Mouse (Mus musculus) midbrain, embryonic 14.5 days (tissue): ENCODE data around the gene Asna1. TPM values are rescaled to one million over a fixed set of nuclear protein-coding genes. Genes with fewer than 3 reads are reported as not detected.
A peak's percentile ranks its signal among the peaks of the same experiment; 100 is the strongest.

Source experiments
- ATAC-seq: fragments of 200-750 bp; cut with Nextera tagmentation; 2 replicates; pipeline ENCODE4 v1.8.0; 2017; ENCODE audit warnings: moderate number of reproducible peaks, moderate library complexity; ENCODE audit not compliant: low FRiP score, low TSS enrichment
- DNase-seq: peaks from one replicate; pipeline ENCODE4 v3.0.0-alpha.2; 2015
- H3K27ac ChIP-seq: fragments of 300-500 bp; sonication (generic); replicated peaks from 2 replicates; pipeline ENCODE4 v1.5.1; 2014; ENCODE audit warnings: mild to moderate bottlenecking, low read depth, low read length, moderate library complexity
- H3K27me3 ChIP-seq: fragments of 300-500 bp; sonication (generic); 2 replicates; pipeline ENCODE4 v1.6.1; 2014; ENCODE audit warnings: low read length, control low read depth, mixed read lengths; ENCODE audit not compliant: control insufficient read depth, insufficient read depth
- H3K36me3 ChIP-seq: fragments of 300-500 bp; sonication (generic); 2 replicates; pipeline ENCODE4 v1.6.1; 2014; ENCODE audit warnings: low read length, control low read depth; ENCODE audit not compliant: control insufficient read depth, insufficient read depth
- H3K4me1 ChIP-seq: fragments of 300-500 bp; sonication (generic); 2 replicates; pipeline ENCODE4 v1.6.1; 2014; ENCODE audit warnings: mild to moderate bottlenecking, antibody characterized with exemption, low read length, control low read depth; ENCODE audit not compliant: control insufficient read depth, insufficient read depth
- H3K4me2 ChIP-seq: fragments of 300-500 bp; sonication (generic); 2 replicates; pipeline ENCODE4 v1.6.1; 2014; ENCODE audit warnings: mild to moderate bottlenecking, low read length, moderate library complexity
- H3K4me3 ChIP-seq: fragments of 300-500 bp; sonication (generic); replicated peaks from 2 replicates; pipeline ENCODE4 v1.5.1; 2014; ENCODE audit warnings: low read depth, low read length
- H3K9ac ChIP-seq: fragments of 300-500 bp; sonication (generic); replicated peaks from 2 replicates; pipeline ENCODE4 v1.6.1; 2014; ENCODE audit warnings: mild to moderate bottlenecking, low read length, moderate library complexity
- H3K9me3 ChIP-seq: fragments of 300-500 bp; sonication (generic); 2 replicates; pipeline ENCODE4 v1.6.1; 2016; ENCODE audit warnings: low read length, control low read depth, mixed read lengths; ENCODE audit not compliant: control insufficient read depth
- WGBS: fragments of 180-500 bp; shearing (Covaris S2); extraction: QIAGEN DNeasy Blood & Tissue Kit; methylation state at CpG from one replicate; pipeline ENCODE4 v1.1.7; 2014; 5-methylcytosine and 5-hydroxymethylcytosine counted together
- polyA plus RNA-seq: library from polyadenylated mRNA; unstranded; fragments of >200 nt; fragmentation: Nextera tagmentation; extraction: Ambion mirVana; gene quantifications from 2 replicates; pipeline ENCODE4 v1.2.1, GENCODE M21; 2014

Gene Asna1
- polyA plus RNA-seq, 1 experiment from 2014 or later: 130 TPM

- 2% methylated on average over 70 of the region's 70 CpGs for WGBS
- H3K27me3 ChIP-seq: peaks cover 18% of the 10 kb centered on the region
- 0 out of 2 replicates have a peak overlapping the region, but pooled peaks have one; percentile 13 for H3K27ac ChIP-seq
- ATAC-seq (no peak), DNase-seq (peak; percentile 68)
- H3K9ac ChIP-seq: peak overlapping the region; percentile 54
- H3K4me2 ChIP-seq: peak overlapping the region; percentile 99
- H3K4me3 ChIP-seq: peak overlapping the region; percentile 49
- peaks cover 23% of the 10 kb centered on the region for H3K36me3 ChIP-seq
- no peaks in the 10 kb centered on the region for H3K9me3 ChIP-seq
- peaks cover 56% of the 10 kb centered on the region for H3K4me1 ChIP-seq
Observed at GRCm38 (mm10) chr8:84977435-84978247, 47.4 kb downstream of the Asna1 start.

DNA sequence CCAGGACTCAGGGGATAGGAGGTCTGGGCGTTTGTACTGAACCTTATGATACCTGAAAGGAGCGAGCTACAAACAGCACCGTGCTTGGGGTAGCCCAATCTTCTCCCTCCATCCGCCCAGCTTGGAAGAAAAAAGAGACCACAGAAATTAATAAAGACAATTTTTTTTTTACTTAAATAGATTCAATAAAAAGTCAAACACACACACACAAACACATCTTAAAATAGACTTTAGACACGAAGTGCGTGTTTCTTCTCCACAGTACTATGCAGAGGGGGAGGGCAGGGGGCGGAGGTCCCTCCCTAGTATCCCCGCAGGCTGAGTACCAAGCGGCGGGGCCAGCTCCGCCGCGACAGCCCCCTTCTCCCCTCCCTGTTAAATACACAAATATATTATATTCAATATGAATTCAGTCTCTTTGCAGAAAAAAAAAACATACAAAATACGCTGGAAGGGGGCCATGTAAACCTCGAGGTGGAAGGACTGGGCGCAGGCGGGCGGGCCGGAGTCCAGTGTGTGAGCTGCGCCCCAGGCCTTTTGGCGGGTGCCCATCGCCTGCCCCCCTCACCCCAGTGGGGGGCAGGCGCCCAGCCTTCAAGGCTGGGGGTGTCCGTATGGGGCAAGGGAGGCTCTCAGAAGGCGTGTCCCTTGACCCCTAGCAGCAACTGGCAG is 48.2 kb downstream of the Asna1 start:
- Histone ChIP-seq H3K4me3 (peak overlapping the region; percentile 49), H3K4me1 (peaks cover 56% of the 10 kb centered on the region), H3K4me2 (peak overlapping the region; percentile 99), H3K9ac (peak overlapping the region; percentile 43), H3K27ac (no peak overlapping the region), H3K36me3 (peaks cover 30% of the 10 kb centered on the region), H3K27me3 (peaks cover 18% of the 10 kb centered on the region), H3K9me3 (no peaks in the 10 kb centered on the region)
- no peak for DNase-seq
- 2% methylated on average over 25 of the region's 25 CpGs for WGBS
- no peak for ATAC-seq

DNA sequence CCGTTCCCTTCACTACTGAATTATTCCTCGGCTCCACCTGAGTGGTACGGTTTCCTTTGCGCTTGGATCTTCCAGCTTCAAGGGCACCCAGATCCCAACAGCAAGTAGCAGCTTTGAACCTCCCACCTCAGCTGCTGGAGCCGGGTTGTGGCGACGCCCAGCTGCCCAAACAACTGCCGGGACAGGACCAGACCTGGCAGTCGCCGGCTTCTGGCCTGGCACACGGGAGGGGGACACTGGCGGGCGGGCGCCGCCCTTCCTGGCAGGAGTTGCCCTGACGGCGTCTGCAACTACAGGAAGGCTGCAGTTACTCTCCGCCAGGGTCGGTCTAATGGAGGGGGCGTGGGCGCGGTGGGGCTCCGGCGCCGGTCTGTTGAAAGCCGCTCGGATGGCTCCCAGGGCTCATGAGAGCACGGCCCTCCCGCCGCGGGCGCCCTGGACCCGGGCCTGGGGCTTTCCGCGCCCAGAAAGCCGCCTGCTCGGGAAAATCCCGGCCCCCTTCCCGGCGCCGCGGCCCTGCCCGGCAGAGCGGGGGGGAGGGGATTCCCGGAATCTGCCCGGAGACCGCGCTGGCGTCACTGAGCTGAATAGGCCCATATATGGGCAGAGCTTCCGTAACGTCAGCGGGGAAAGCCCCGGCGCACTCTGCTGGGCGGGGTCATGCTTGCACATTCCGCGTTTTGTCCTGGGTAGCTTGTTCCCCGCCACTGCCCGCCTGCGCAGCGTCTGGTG is 48.9 kb downstream of the Asna1 start:
- Histone ChIP-seq H3K4me3 (peak overlapping the region; percentile 49), H3K36me3 (peaks cover 37% of the 10 kb centered on the region), H3K9ac (peak overlapping the region; percentile 43), H3K4me2 (peak overlapping the region; percentile 99), H3K9me3 (no peaks in the 10 kb centered on the region), H3K27me3 (peaks cover 18% of the 10 kb centered on the region), H3K27ac (0 out of 2 replicates have a peak overlapping the region, but pooled peaks have one; percentile 32), H3K4me1 (peaks cover 52% of the 10 kb centered on the region)
- peak; percentile 95 for DNase-seq
- under 1% methylated on average over 61 of the region's 61 CpGs for WGBS
- peak; percentile 83 for ATAC-seq

DNA sequence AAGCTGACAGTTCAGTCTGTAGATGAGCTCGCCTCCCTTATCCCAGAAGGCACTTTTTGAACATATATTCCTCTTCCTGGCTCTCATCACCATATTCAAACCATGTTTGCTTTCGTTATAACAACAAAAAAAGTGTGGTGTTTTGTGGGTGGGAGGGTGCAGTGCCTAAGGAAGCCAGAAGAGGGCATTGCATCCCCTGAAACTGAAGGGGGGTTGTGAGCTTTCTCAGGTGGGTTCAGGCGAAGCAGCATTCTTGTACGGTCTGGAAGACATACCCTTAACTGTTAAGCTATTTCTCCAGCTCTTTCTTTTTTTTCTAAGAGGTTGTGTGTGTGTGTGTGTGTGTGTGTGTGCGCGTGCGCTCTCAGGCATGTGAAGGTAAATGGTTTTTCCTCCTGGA is 49.6 kb downstream of the Asna1 start:
- 29% methylated on average over 7 of the region's 7 CpGs for WGBS
- peak overlapping the region; percentile 99 for H3K4me2 ChIP-seq
- peak; percentile 74 for DNase-seq
- H3K9me3 ChIP-seq: no peaks in the 10 kb centered on the region
- H3K4me3 ChIP-seq: no peak overlapping the region
- peaks cover 44% of the 10 kb centered on the region for H3K36me3 ChIP-seq
- H3K9ac ChIP-seq: no peak overlapping the region
- H3K4me1 ChIP-seq: peaks cover 54% of the 10 kb centered on the region
- peaks cover 18% of the 10 kb centered on the region for H3K27me3 ChIP-seq
- no peak for ATAC-seq
- no peak overlapping the region for H3K27ac ChIP-seq

DNA sequence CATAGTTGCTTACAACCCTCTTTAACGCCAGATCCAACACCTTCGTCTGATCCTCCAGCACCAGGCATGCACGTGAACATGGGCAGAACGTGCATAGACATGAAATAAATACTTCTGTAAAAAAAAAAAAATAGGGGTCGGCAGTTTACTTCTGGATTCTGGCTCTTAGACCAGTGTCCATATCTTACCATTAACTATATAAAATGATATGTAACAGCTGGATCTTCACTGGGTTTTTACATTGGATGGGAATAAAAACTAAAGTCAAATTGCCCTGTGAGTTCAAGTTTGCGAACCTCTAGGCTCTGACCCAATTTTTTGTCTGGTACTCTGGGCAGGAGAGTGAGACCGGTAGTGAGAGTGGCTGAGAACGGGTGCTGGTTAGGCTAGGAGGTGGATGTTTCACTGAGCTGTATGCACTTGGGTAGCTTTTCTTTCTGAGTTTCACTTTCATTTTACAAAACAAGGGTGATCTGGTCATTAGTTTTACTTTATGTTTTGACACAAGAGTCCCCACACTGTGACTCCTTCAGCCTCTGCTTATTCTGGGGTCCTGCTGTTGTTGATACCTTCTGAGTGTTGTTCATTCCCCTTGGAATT is 50.4 kb downstream of the Asna1 start:
- 82% methylated on average over 8 of the region's 8 CpGs for WGBS
- Histone ChIP-seq H3K9ac (no peak overlapping the region), H3K27ac (no peak overlapping the region), H3K36me3 (peaks cover 44% of the 10 kb centered on the region), H3K4me2 (no peak overlapping the region), H3K9me3 (no peaks in the 10 kb centered on the region), H3K4me3 (no peak overlapping the region), H3K4me1 (peaks cover 48% of the 10 kb centered on the region), H3K27me3 (peaks cover 18% of the 10 kb centered on the region)
- no peak for ATAC-seq
- DNase-seq: no peak

- 62% methylated on average over 4 of the region's 4 CpGs for WGBS
- no peak overlapping the region for H3K27ac ChIP-seq
- peak; percentile 83 for DNase-seq
- no peak overlapping the region for H3K4me3 ChIP-seq
- H3K36me3 ChIP-seq: peaks cover 44% of the 10 kb centered on the region
- ATAC-seq: no peak
- peaks cover 42% of the 10 kb centered on the region for H3K4me1 ChIP-seq
- no peak overlapping the region for H3K4me2 ChIP-seq
- H3K9ac ChIP-seq: no peak overlapping the region
- H3K27me3 ChIP-seq: peaks cover 18% of the 10 kb centered on the region
- H3K9me3 ChIP-seq: no peaks in the 10 kb centered on the region
Observed at GRCm38 (mm10) chr8:84973803-84974542, 51.1 kb downstream of the Asna1 start.

GRCm38 (mm10) chr8:84973079-84973478 is 52.0 kb downstream of the Asna1 start:
- H3K4me1 ChIP-seq: peaks cover 41% of the 10 kb centered on the region
- H3K36me3 ChIP-seq: peaks cover 44% of the 10 kb centered on the region
- H3K4me3 ChIP-seq: no peak overlapping the region
- no peaks in the 10 kb centered on the region for H3K9me3 ChIP-seq
- H3K9ac ChIP-seq: no peak overlapping the region
- ATAC-seq (no peak), DNase-seq (no peak)
- H3K27ac ChIP-seq: no peak overlapping the region
- H3K27me3 ChIP-seq: peaks cover 13% of the 10 kb centered on the region
- no peak overlapping the region for H3K4me2 ChIP-seq
- WGBS: 87% methylated on average over 1 of the region's 1 CpGs

DNA sequence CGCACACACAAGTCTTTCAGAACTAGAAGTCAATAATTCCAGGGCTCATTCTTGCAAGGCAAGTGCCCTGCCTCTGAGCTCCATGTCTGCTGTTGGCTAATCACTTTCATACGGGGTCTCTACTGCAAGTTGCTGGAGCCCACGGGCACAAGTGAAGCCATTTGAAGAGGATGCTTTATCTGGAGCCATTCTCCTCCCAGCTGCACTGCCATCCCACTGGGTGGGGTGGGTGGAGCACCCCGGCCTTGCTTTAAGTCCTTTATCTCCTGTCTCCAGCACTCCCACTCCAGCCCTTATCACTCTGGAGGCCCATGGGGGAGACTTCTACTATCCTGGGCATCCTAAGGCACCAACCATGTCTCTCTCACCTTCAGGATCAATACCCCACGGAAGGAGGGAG is 54.2 kb downstream of the Asna1 start:
- Histone ChIP-seq H3K36me3 (peaks cover 44% of the 10 kb centered on the region), H3K27ac (0 out of 2 replicates have a peak overlapping the region, but pooled peaks have one; percentile 86), H3K4me3 (peak overlapping the region; percentile 92), H3K9me3 (no peaks in the 10 kb centered on the region), H3K27me3 (no peaks in the 10 kb centered on the region), H3K4me1 (peaks cover 21% of the 10 kb centered on the region), H3K9ac (peak overlapping the region; percentile 97), H3K4me2 (peak overlapping the region; percentile 96)
- WGBS: 61% methylated on average over 5 of the region's 5 CpGs
- ATAC-seq (no peak), DNase-seq (no peak)
